Mouse (Mus musculus): ENCODE measurements around the gene Hps3.
"Not testable (repeated sequence)": the region's sequence is repeated elsewhere in the genome, so short reads cannot be mapped to it uniquely, and the experiment has no call there.

The Hps3 gene

GRCm38 (mm10) chr3:20005611-20006010 lies 29.5 kb downstream of the Hps3 start:
- DNase-seq (ENCODE audit: low spot score), result no peak

- no peak for DNase-seq (ENCODE audit: low spot score)
Observed at GRCm38 (mm10) chr3:20004422-20004821, 30.7 kb downstream of the Hps3 start.

DNA sequence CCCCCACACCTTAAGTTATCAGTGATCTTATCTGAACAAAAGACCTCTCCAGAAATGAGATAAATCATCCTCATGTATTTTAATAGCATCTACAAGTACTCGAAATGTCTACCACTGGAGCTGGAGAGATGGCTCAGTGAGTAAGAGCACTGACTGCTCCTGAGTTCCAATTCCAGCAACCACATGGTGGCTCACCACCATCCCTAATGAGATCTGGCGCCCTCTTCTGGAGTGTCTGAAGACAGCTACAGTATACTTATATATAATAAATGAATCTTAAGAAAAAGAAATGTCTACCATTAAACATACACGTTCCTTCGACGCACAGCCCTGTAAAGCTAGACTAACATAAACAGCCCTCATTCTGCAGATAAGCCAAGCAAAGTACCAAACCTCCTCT lies 32.3 kb downstream of the Hps3 start:
- no peak for DNase-seq (ENCODE audit: low spot score)

DNA sequence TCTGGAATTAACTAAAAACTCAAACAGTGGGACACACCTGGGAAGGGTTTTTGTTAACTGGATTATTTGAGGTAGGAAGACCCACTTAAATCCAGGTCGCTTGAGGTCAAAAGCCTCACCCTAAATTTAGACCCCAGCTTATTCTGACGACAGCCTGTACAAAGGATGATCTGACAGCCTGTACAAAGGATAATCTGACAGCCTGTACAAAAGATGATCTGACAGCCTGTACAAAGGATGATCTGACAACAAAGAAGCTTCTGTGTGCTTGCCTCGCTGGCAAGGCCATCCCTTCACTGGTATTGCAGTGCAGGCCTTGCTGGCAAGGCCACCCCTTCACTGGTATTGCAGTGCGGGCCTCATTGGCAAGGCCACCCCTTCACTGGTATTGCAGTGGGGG lies 34.3 kb downstream of the Hps3 start:
- no peak for DNase-seq (ENCODE audit: low spot score)

- DNase-seq (ENCODE audit: low spot score), result no peak
Observed at GRCm38 (mm10) chr3:19999551-19999950, 35.6 kb downstream of the Hps3 start.

- DNase-seq (ENCODE audit: low spot score), result no peak
Observed at GRCm38 (mm10) chr3:19992388-19992787, 42.7 kb downstream of the Hps3 start.

DNA sequence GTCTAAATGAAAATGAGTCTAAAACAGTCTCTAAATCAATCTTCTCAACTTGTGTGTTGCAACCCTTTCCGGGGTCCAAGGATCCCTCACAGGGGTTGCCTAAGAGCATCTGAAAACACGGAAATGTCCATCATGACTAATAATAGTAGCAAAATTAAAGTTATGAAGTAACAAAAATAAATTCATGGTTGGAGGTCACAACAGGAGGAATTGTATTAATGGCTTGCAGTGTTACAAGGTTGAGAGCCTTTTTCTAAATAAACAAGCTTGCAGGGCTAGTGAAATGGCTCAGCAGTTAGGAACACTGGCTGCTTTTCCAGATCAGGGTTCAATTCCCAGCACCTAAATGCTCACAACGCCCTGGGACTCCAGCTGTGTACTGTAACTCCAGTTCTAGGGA lies 45.1 kb downstream of the Hps3 start:
- no peak for DNase-seq (ENCODE audit: low spot score)

GRCm38 (mm10) chr3:19986123-19986522 lies 49.0 kb downstream of the Hps3 start:
- DNase-seq (ENCODE audit: low spot score), result no peak

DNA sequence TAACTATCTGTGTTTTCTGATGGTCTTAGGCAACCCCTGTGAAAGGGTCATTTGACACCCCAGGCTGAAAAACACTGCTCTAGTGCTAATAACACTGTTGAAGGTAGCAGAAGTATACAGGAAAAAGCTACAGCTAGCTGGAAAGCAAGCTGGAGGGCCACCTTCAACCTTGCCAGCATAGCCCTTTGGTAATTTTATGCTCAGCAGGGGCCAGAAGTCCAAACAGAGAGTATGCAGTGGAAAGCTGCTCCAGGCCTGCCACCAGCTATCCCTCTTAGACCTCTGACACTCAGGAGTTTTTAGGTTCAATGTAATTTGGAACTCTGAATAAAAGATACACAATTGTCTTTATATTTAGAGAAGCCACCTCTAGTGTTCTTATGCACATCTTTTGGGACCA lies 52.3 kb downstream of the Hps3 start:
- no peak for DNase-seq (ENCODE audit: low spot score)

GRCm38 (mm10) chr3:19981156-19981555 lies 54.0 kb downstream of the Hps3 start:
- DNase-seq (ENCODE audit: low spot score), result no peak

- DNase-seq (ENCODE audit: low spot score), result no peak
Observed at GRCm38 (mm10) chr3:19978474-19978873, 56.6 kb downstream of the Hps3 start.

- no peak for DNase-seq (ENCODE audit: low spot score)
Observed at GRCm38 (mm10) chr3:19966072-19966471, 69.0 kb downstream of the Hps3 start.

- DNase-seq (ENCODE audit: low spot score), result no peak
Observed at GRCm38 (mm10) chr3:19965239-19965638, 69.9 kb downstream of the Hps3 start.

DNA sequence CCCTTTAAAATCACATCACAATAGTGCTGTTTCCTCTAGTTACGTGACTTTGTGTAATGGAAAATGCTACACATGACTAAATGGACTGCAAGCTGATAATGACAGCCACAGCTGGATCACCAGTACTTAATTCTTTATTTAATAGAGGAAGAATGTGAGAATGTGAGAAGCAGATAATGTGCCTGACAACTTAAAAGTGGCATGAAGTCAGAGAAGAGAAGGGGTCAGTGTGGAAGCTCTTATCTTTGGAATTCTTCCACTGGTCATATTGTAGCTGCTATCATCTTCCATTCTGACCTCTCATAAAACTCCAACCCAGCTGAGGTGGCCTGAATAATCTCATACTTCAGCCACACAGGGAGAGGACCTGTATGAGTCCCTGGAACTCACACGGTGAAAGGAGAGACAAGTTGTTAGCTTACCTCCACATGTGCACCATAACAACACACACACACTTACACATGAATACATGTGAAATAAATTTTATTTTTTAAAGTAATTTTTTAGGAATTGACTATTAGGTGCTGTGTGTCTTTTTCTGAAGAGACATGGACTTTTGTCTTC lies 70.4 kb downstream of the Hps3 start:
- DNase-seq (ENCODE audit: low spot score), result no peak

- DNase-seq (ENCODE audit: low spot score), result no peak
Observed at GRCm38 (mm10) chr3:19962769-19963513, 72.2 kb downstream of the Hps3 start.

- DNase-seq (ENCODE audit: low spot score), result no peak
Observed at GRCm38 (mm10) chr3:19961341-19961740, 73.8 kb downstream of the Hps3 start.

DNA sequence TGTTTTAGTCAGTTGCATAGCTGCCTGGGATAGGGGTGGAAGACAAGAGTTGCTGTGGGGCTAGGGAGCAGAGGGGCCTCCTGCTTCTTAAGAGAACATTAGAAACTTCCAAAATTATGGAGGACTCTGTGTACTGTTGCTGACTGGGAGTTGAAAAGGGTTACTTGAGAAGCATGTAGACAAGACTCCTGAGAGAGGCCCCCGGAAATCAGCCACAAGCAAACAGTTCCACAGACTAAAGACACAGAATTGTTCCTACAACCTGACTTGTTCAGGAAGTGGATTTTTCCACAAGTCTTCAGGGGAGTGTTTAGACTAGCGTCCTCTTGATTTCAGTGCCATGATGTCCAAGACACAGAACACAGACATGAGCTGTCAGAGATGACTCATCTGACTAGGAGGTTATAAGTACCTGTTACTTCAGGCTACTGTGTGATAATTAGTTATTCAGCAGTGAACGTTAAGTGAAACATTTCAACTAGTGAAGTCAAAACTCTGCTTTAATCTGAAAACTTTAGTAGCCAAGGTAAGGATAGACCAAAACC lies 74.5 kb downstream of the Hps3 start:
- no peak for DNase-seq (ENCODE audit: low spot score)

DNA sequence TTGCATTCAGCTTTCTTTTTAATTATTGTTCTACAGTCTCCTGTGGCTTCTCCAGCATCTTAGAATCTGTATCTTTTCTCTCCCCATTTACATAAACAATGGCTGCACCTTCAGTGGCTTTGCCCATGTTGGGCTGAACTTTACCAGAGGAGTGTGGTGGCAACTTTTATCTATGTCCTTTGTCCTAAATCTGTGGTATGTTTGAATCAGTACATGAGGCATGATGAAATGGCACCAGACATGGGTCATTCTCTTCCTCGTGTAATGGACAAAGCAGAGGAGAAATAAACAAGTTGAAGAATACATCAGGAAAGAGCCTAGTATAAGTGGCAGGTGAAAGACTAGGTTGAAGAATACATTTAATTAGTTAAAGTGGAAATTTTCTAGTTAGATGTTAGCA lies 76.1 kb downstream of the Hps3 start:
- no peak for DNase-seq (ENCODE audit: low spot score)

- DNase-seq (ENCODE audit: low spot score), result no peak
Observed at GRCm38 (mm10) chr3:19958031-19958430, 77.1 kb downstream of the Hps3 start.

- DNase-seq (ENCODE audit: low spot score), result no peak
Observed at GRCm38 (mm10) chr3:19956885-19957284, 78.2 kb downstream of the Hps3 start, which contains the start of gene Cp. Gene Cp (plus strand): TSS chr3:19957054.

DNA sequence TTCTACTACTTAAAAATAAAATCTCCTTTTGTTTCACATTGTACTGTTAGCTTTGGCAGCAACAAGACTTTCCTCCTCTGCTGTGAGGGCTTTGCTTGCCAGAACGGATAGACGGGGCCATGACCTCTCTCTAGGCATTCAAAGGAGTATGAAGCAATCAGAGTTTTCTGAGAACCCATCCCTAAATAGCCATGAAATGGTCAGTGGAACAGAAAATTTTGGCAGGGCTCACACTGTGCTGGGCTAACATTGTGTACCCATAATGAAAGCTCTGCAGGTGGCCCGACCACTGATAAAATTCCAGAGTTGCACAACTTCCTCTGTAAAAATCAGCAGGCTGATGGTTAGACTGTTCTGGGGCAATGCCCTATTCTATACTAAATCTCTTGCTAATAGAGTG lies 81.2 kb downstream of the Hps3 start:
- no peak for DNase-seq (ENCODE audit: low spot score)

DNA sequence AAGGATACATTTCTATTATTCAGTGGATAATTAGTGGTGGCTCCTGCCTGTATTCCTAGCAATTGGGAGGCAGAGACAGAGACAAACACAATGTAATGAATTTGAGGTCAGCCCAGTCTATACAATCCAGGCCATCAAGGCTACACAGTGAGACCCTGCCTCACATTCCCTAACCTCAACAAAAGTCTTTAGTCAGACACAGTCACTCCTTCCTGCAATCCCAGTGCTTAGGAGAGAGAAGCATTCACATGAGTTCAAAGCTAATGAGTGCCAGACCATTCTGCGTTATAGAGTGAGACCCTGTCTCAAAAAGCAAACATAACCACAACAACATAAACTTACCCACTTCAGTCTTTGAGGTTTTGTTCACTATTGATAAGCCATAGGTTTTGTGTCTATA lies 81.7 kb downstream of the Hps3 start:
- DNase-seq (ENCODE audit: low spot score), result no peak

DNA sequence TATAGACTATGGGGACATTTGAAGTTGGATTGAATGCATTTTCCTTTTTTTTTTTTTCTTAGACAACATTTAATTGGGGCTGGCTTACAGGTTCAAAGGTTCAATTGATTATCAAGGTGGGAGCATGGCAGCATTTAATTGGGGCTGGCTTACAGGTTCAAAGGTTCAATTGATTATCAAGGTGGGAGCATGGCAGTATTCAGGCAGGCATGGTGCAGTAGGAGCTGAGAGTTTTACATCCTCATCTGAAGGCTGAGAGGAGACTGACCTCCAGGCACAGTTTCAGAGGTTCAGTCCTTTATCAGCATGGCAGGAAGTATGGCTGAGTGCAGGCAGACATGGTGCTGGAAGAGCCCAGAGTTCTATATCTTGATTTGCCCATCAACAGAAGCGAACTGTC lies 85.7 kb downstream of the Hps3 start:
- not testable (repeated sequence) for DNase-seq (ENCODE audit: low spot score)

GRCm38 (mm10) chr3:19948552-19948951 lies 86.6 kb downstream of the Hps3 start:
- DNase-seq (ENCODE audit: low spot score), result no peak
